ENCODE assay signal across 8 mouse cellular contexts in genomic region chr2:147184071-147184990, GRCm38 (mm10). TPM values are rescaled to one million over a fixed set of nuclear protein-coding genes. Genes with fewer than 3 reads are reported as not detected.
A peak's percentile ranks its signal among the peaks of the same experiment; 100 is the strongest.
DNase-seq lines count a peak whose midpoint lies in the region; ATAC-seq and TF ChIP-seq lines count a peak whose summit lies in the region.

No protein-coding gene starts in this region.

- DNase-seq in lung, postnatal 36 days, result no peak
- DNase-seq in limb, embryonic 14.5 days (ENCODE audit: low spot score), result no peak
- DNase-seq in layer of hippocampus, adult 18-20 months (ENCODE audit: low spot score in 2 of 2), result no peak
- DNase-seq in natural killer cell, adult 2 months (ENCODE audit: low spot score in 2 of 2), result no peak
- no peak for DNase-seq in frontal cortex, postnatal 36 days (ENCODE audit: low spot score in 2 of 2)

- H3K9me3 ChIP-seq in lung, embryonic 15.5 days, result no peaks in the 10 kb centered on the region
- no peaks in the 10 kb centered on the region for H3K9me3 ChIP-seq in embryonic facial prominence, embryonic 15.5 days (replicated peaks)
- H3K9me3 ChIP-seq in limb, embryonic 14.5 days (ENCODE audit: control insufficient read depth, low read length), result no peaks in the 10 kb centered on the region
- H3K9me3 ChIP-seq in stomach, embryonic 14.5 days (ENCODE audit: control insufficient read depth, low read depth, low read length), result no peaks in the 10 kb centered on the region

- no peak overlapping the region for H3K9ac ChIP-seq in lung, embryonic 15.5 days
- no peak overlapping the region for H3K9ac ChIP-seq in embryonic facial prominence, embryonic 15.5 days
- H3K9ac ChIP-seq in limb, embryonic 14.5 days (ENCODE audit: low read depth, low read length, severe bottlenecking), result no peak overlapping the region
- H3K9ac ChIP-seq in stomach, embryonic 14.5 days (replicated peaks; ENCODE audit: low read depth, low read length), result no peak overlapping the region; the same call in 1 of the 2 replicates

- TF ChIP-seq POLR2A in limb, embryonic 14.5 days (IDR thresholded peaks at IDR 0.05; ENCODE audit: borderline replicate concordance, extremely low read depth, insufficient read depth, insufficient read length), result no peak

- no peak overlapping the region for H3K27ac ChIP-seq in lung, embryonic 15.5 days
- no peak overlapping the region for H3K27ac ChIP-seq in embryonic facial prominence, embryonic 15.5 days (replicated peaks)
- H3K27ac ChIP-seq in limb, embryonic 14.5 days (replicated peaks; ENCODE audit: low read depth, low read length), result no peak overlapping the region
- H3K27ac ChIP-seq in stomach, embryonic 14.5 days (ENCODE audit: low read length), result no peak overlapping the region

- ATAC-seq in lung, embryonic 15.5 days (ENCODE audit: borderline replicate concordance, extremely low read depth, low FRiP score, low TSS enrichment), result no peak
- no peak for ATAC-seq in embryonic facial prominence, embryonic 15.5 days (ENCODE audit: insufficient number of reproducible peaks, low FRiP score, low TSS enrichment, low read depth)
- no peak for ATAC-seq in limb, embryonic 14.5 days (ENCODE audit: low FRiP score, low read depth)
- no peak for ATAC-seq in stomach, embryonic 14.5 days (ENCODE audit: insufficient number of reproducible peaks, insufficient read depth, low FRiP score, low read depth)

- WGBS in lung, embryonic 15.5 days, result under 1% methylated on average over 59 of the region's 65 CpGs
- WGBS in embryonic facial prominence, embryonic 15.5 days, result 1% methylated on average over 62 of the region's 65 CpGs
- under 1% methylated on average over 63 of the region's 65 CpGs for WGBS in limb, embryonic 14.5 days
- under 1% methylated on average over 65 of the region's 65 CpGs for WGBS in stomach, embryonic 14.5 days

- peak overlapping the region; percentile 26 for H3K4me3 ChIP-seq in lung, embryonic 15.5 days
- peak overlapping the region; percentile 29 for H3K4me3 ChIP-seq in embryonic facial prominence, embryonic 15.5 days (replicated peaks)
- H3K4me3 ChIP-seq in limb, embryonic 14.5 days (replicated peaks; ENCODE audit: low read length), result peak overlapping the region; percentile 21
- H3K4me3 ChIP-seq in stomach, embryonic 14.5 days (ENCODE audit: low read depth, low read length), result peak overlapping the region; percentile 18

- H3K27me3 ChIP-seq in lung, embryonic 15.5 days, result peaks cover 95% of the 10 kb centered on the region
- H3K27me3 ChIP-seq in embryonic facial prominence, embryonic 15.5 days, result peaks cover 93% of the 10 kb centered on the region
- H3K27me3 ChIP-seq in limb, embryonic 14.5 days (ENCODE audit: control insufficient read depth, insufficient read depth, low read length), result peaks cover 96% of the 10 kb centered on the region
- peaks cover 74% of the 10 kb centered on the region for H3K27me3 ChIP-seq in stomach, embryonic 14.5 days (ENCODE audit: control insufficient read depth, insufficient read depth, low read length)

- no peaks in the 10 kb centered on the region for H3K36me3 ChIP-seq in lung, embryonic 15.5 days
- no peaks in the 10 kb centered on the region for H3K36me3 ChIP-seq in embryonic facial prominence, embryonic 15.5 days
- H3K36me3 ChIP-seq in limb, embryonic 14.5 days (ENCODE audit: control insufficient read depth, insufficient read depth, low read length), result no peaks in the 10 kb centered on the region
- H3K36me3 ChIP-seq in stomach, embryonic 14.5 days (ENCODE audit: control insufficient read depth, insufficient read depth, low read length), result no peaks in the 10 kb centered on the region

- H3K4me2 ChIP-seq in lung, embryonic 15.5 days, result peak overlapping the region; percentile 54
- H3K4me2 ChIP-seq in embryonic facial prominence, embryonic 15.5 days (replicated peaks), result peak overlapping the region; percentile 48
- H3K4me2 ChIP-seq in limb, embryonic 14.5 days (replicated peaks; ENCODE audit: low read depth, low read length, severe bottlenecking), result peak overlapping the region; percentile 28; the same call in 1 of the 2 replicates
- peak overlapping the region; percentile 39 for H3K4me2 ChIP-seq in stomach, embryonic 14.5 days (replicated peaks; ENCODE audit: low read depth, low read length)

- peaks cover 34% of the 10 kb centered on the region for H3K4me1 ChIP-seq in lung, embryonic 15.5 days
- peaks cover 27% of the 10 kb centered on the region for H3K4me1 ChIP-seq in embryonic facial prominence, embryonic 15.5 days
- peaks cover 8% of the 10 kb centered on the region; the same call in 1 of the 2 replicates for H3K4me1 ChIP-seq in limb, embryonic 14.5 days (ENCODE audit: control insufficient read depth, insufficient read depth, low read length)
- peaks cover 4% of the 10 kb centered on the region; the same call in 1 of the 2 replicates for H3K4me1 ChIP-seq in stomach, embryonic 14.5 days (ENCODE audit: control insufficient read depth, insufficient read depth, low read length)

RNA-seq across cellular contexts. Expression of gene Nkx2-2, which starts 9.7 kb away (rescaled TPM):
- not detected in 2 replicates for polyA plus RNA-seq in lung, embryonic 15.5 days (2015; fragmentation: Nextera tagmentation; extraction: Ambion mirVana)
- polyA plus RNA-seq in embryonic facial prominence, embryonic 15.5 days (2015; fragmentation: Nextera tagmentation; extraction: Ambion mirVana), result not detected in 2 replicates
- 0.09 and 0.20 TPM in 2 replicates for polyA plus RNA-seq in limb, embryonic 14.5 days (2012; rRNA removed)
- 0.22 TPM in 1 of 2 replicates, not detected in the other for polyA plus RNA-seq in limb, embryonic 14.5 days (2014; fragmentation: Nextera tagmentation; extraction: Ambion mirVana)
- 0.14 and 1.8 TPM in 2 replicates for polyA plus RNA-seq in stomach, embryonic 14.5 days (2014; fragmentation: Nextera tagmentation; extraction: Ambion mirVana)
- 1 to 10 TPM; 3.2 to 5.6 TPM for total RNA-seq in layer of hippocampus, adult 18-20 months (2021)
